Mouse (Mus musculus) heart, adult 2 months (tissue): ENCODE results near the gene Cplane1.

Source experiments
- CTCF ChIP-seq: fragments of 200-600 bp; IDR thresholded peaks from 2 replicates; pipeline ENCODE4 v1.8.1; 2022; ENCODE audit warnings: antibody characterized with exemption, mild to moderate bottlenecking, moderate library complexity
- EP300 ChIP-seq: fragments of 200-500 bp; IDR thresholded peaks from 2 replicates; pipeline ENCODE4 v1.6.1; 2011; ENCODE audit warnings: low read depth, low read length, control low read depth; ENCODE audit not compliant: insufficient read depth
- POLR2A ChIP-seq: fragments of 200-500 bp; IDR thresholded peaks from 2 replicates; pipeline ENCODE4 v1.6.1; 2011; ENCODE audit warnings: mild to moderate bottlenecking, low read depth, low read length, control low read depth; ENCODE audit not compliant: insufficient read depth

DNA sequence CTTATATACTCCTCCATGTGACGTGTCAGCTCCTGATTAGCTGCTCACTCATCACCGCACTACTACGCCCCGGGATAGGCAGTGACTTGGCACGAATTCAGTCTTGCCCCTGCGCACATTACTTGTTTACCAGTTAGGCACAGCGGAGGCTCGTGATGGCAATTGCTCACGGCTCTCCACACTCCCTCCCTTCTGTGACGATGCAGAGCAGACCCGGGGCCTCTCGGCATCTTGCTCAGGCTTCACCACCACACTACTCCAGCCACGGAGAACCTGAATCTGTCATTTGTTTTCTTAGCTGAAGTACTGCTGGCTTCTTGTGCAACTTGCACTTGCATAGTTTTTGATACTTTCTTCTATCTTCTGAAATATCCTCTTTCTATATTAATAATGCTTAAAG, 45.9 kb downstream of the Cplane1 start:
- no peak for TF ChIP-seq CTCF
- no peak for TF ChIP-seq POLR2A
- TF ChIP-seq EP300, result no peak
